Mouse (Mus musculus): ENCODE measurements at regions not wholly inside any gene's neighbourhood (a gene's known extent, or its start where the extent isn't known, plus 50 kb on each side); places are given as distances from the start of the nearest gene placed in this dataset.

GRCm38 (mm10) chr11:94832246-94832985, 49.9 kb upstream of the Tmem92 start:
- WGBS = 28% methylated on average over 13 of the region's 13 CpGs
- Histone ChIP-seq H3K36me3 (ENCODE audit: control insufficient read depth, insufficient read depth, low read length) (no peaks in the 10 kb centered on the region), H3K9ac (replicated peaks; ENCODE audit: low read depth, low read length) (no peak overlapping the region), H3K4me3 (ENCODE audit: low read depth, low read length) (no peak overlapping the region), H3K4me1 (ENCODE audit: control insufficient read depth, insufficient read depth, low read length) (no peaks in the 10 kb centered on the region), H3K27ac (ENCODE audit: low read length) (no peak overlapping the region), H3K9me3 (ENCODE audit: control insufficient read depth, low read depth, low read length) (0 out of 2 replicates have a peak, but pooled peaks cover 2% of the 10 kb centered on the region), H3K4me2 (replicated peaks; ENCODE audit: low read depth, low read length) (no peak overlapping the region), H3K27me3 (ENCODE audit: control insufficient read depth, insufficient read depth, low read length) (no peaks in the 10 kb centered on the region)
- no peak for ATAC-seq (ENCODE audit: insufficient number of reproducible peaks, insufficient read depth, low FRiP score, low read depth)

Measured in stomach, embryonic 14.5 days (tissue).